Mouse (Mus musculus): ENCODE results near the gene Sept10. TPM values are rescaled to one million over a fixed set of nuclear protein-coding genes. Genes with fewer than 3 reads are reported as not detected.

Gene Sept10
- polyA plus RNA-seq (2012; rRNA removed) (5.2 and 8.1 TPM in 2 replicates), polyA plus RNA-seq (2014; fragmentation: Nextera tagmentation; extraction: Ambion mirVana) (10.2 and 10.9 TPM in 2 replicates)

- H3K36me3 ChIP-seq (replicated peaks; ENCODE audit: control insufficient read depth, insufficient read depth, low read depth): no peaks in the 10 kb centered on the region
- H3K27me3 ChIP-seq (ENCODE audit: control insufficient read depth, insufficient read depth, low read length): peaks cover 47% of the 10 kb centered on the region
- H3K4me2 ChIP-seq (ENCODE audit: low read depth): peak within 1 kb of the TSS; percentile 80
- ATAC-seq (ENCODE audit: insufficient read depth) (peak; percentile 90), DNase-seq (ENCODE audit: low read depth in 3 of 3, low spot score in 3 of 3) (peak; percentile 61 to 74 (median 67))
- no peak within 1 kb of the TSS for H3K27ac ChIP-seq
- H3K4me3 ChIP-seq (ENCODE audit: insufficient read depth in 1 of 2, low read depth in 2 of 2, low read length in 2 of 2): peak within 1 kb of the TSS; percentile 62 to 64
- H3K9ac ChIP-seq (replicated peaks): peak within 1 kb of the TSS; percentile 52
- H3K4me1 ChIP-seq (replicated peaks; ENCODE audit: control insufficient read depth in 2 of 2, insufficient read depth in 2 of 2, low read length in 1 of 2): no peaks in the 10 kb centered on the region
- TF ChIP-seq CTCF (IDR thresholded peaks at IDR 0.05; ENCODE audit: low read depth) (no peak), EP300 (IDR thresholded peaks at IDR 0.05; ENCODE audit: low read depth) (no peak)
- under 1% methylated on average over 84 of the region's 84 CpGs for WGBS (ENCODE audit: insufficient replicate concordance)
- H3K9me3 ChIP-seq (ENCODE audit: control insufficient read depth, low read length): no peaks in the 10 kb centered on the region
These were observed at the start of gene Sept10, which contains the start of gene Sowahc for GRCm38 (mm10) chr10:59221473-59222270. Sept10 (minus strand) TSS chr10:59221847. Sowahc (plus strand) TSS chr10:59221953.

- H3K36me3 ChIP-seq (replicated peaks; ENCODE audit: control insufficient read depth, insufficient read depth, low read depth): no peaks in the 10 kb centered on the region
- no peak for TF ChIP-seq CTCF (IDR thresholded peaks at IDR 0.05; ENCODE audit: low read depth)
- no peak for TF ChIP-seq EP300 (IDR thresholded peaks at IDR 0.05; ENCODE audit: low read depth)
- H3K9ac ChIP-seq (replicated peaks): no peak overlapping the region
- H3K27ac ChIP-seq: no peak overlapping the region
- H3K4me3 ChIP-seq (ENCODE audit: insufficient read depth in 1 of 2, low read depth in 2 of 2, low read length in 2 of 2): no peak overlapping the region
- WGBS (ENCODE audit: insufficient replicate concordance): 35% methylated on average over 3 of the region's 3 CpGs
- H3K27me3 ChIP-seq (ENCODE audit: control insufficient read depth, insufficient read depth, low read length): no peaks in the 10 kb centered on the region
- H3K4me2 ChIP-seq (ENCODE audit: low read depth): no peak overlapping the region
- no peaks in the 10 kb centered on the region for H3K9me3 ChIP-seq (ENCODE audit: control insufficient read depth, low read length)
- ATAC-seq (ENCODE audit: insufficient read depth): no peak
- DNase-seq (ENCODE audit: low read depth in 3 of 3, low spot score in 3 of 3): no peak
- H3K4me1 ChIP-seq (replicated peaks; ENCODE audit: control insufficient read depth in 2 of 2, insufficient read depth in 2 of 2, low read length in 1 of 2): peaks cover 0 to 13% of the 10 kb centered on the region in 2 experiments; a peak in 3 of 4 replicates
These were observed 47.1 kb upstream of the Sept10 start for GRCm38 (mm10) chr10:59268754-59269153.

- Histone ChIP-seq H3K4me3 (ENCODE audit: insufficient read depth in 1 of 2, low read depth in 2 of 2, low read length in 2 of 2) (no peak overlapping the region), H3K9me3 (ENCODE audit: control insufficient read depth, low read length) (no peaks in the 10 kb centered on the region), H3K27me3 (ENCODE audit: control insufficient read depth, insufficient read depth, low read length) (no peaks in the 10 kb centered on the region), H3K4me2 (ENCODE audit: low read depth) (no peak overlapping the region), H3K36me3 (replicated peaks; ENCODE audit: control insufficient read depth, insufficient read depth, low read depth) (no peaks in the 10 kb centered on the region), H3K9ac (replicated peaks) (no peak overlapping the region), H3K27ac (no peak overlapping the region), H3K4me1 (replicated peaks; ENCODE audit: control insufficient read depth in 2 of 2, insufficient read depth in 2 of 2, low read length in 1 of 2) (peaks cover 0 to 16% of the 10 kb centered on the region in 2 experiments; a peak in 3 of 4 replicates)
- no peak for DNase-seq (ENCODE audit: low read depth in 3 of 3, low spot score in 3 of 3)
- ATAC-seq (ENCODE audit: insufficient read depth): no peak
- TF ChIP-seq EP300 (IDR thresholded peaks at IDR 0.05; ENCODE audit: low read depth) (no peak), CTCF (IDR thresholded peaks at IDR 0.05; ENCODE audit: low read depth) (no peak)
- 27% methylated on average over 4 of the region's 4 CpGs for WGBS (ENCODE audit: insufficient replicate concordance)
These were observed 46.5 kb upstream of the Sept10 start for GRCm38 (mm10) chr10:59268109-59268508.

GRCm38 (mm10) chr10:59267275-59267674, 45.6 kb upstream of the Sept10 start:
- DNase-seq (ENCODE audit: low read depth in 3 of 3, low spot score in 3 of 3): no peak
- 66% methylated on average over 2 of the region's 2 CpGs for WGBS (ENCODE audit: insufficient replicate concordance)
- ATAC-seq (ENCODE audit: insufficient read depth): no peak

GRCm38 (mm10) chr10:59266097-59266496, 44.5 kb upstream of the Sept10 start:
- no peak for ATAC-seq (ENCODE audit: insufficient read depth)
- no peak overlapping the region for H3K4me3 ChIP-seq (ENCODE audit: insufficient read depth in 1 of 2, low read depth in 2 of 2, low read length in 2 of 2)
- H3K36me3 ChIP-seq (replicated peaks; ENCODE audit: control insufficient read depth, insufficient read depth, low read depth): no peaks in the 10 kb centered on the region
- no peak overlapping the region for H3K9ac ChIP-seq (replicated peaks)
- peaks cover 0 to 26% of the 10 kb centered on the region in 2 experiments; a peak in 3 of 4 replicates for H3K4me1 ChIP-seq (replicated peaks; ENCODE audit: control insufficient read depth in 2 of 2, insufficient read depth in 2 of 2, low read length in 1 of 2)
- DNase-seq (ENCODE audit: low read depth in 3 of 3, low spot score in 3 of 3): no peak
- no peaks in the 10 kb centered on the region for H3K9me3 ChIP-seq (ENCODE audit: control insufficient read depth, low read length)
- H3K27ac ChIP-seq: no peak overlapping the region
- no peak overlapping the region for H3K4me2 ChIP-seq (ENCODE audit: low read depth)
- no peak for TF ChIP-seq CTCF (IDR thresholded peaks at IDR 0.05; ENCODE audit: low read depth)
- TF ChIP-seq EP300 (IDR thresholded peaks at IDR 0.05; ENCODE audit: low read depth): no peak
- no peaks in the 10 kb centered on the region for H3K27me3 ChIP-seq (ENCODE audit: control insufficient read depth, insufficient read depth, low read length)
- 59% methylated on average over 1 of the region's 1 CpGs for WGBS (ENCODE audit: insufficient replicate concordance)

More at GRCm38 (mm10) chr10:59267275-59267674, 45.6 kb upstream of the Sept10 start:
- TF ChIP-seq CTCF (IDR thresholded peaks at IDR 0.05; ENCODE audit: low read depth) (no peak), EP300 (IDR thresholded peaks at IDR 0.05; ENCODE audit: low read depth) (no peak)
- no peaks in the 10 kb centered on the region for H3K36me3 ChIP-seq (replicated peaks; ENCODE audit: control insufficient read depth, insufficient read depth, low read depth)
- peaks cover 0 to 23% of the 10 kb centered on the region in 2 experiments; a peak in 3 of 4 replicates for H3K4me1 ChIP-seq (replicated peaks; ENCODE audit: control insufficient read depth in 2 of 2, insufficient read depth in 2 of 2, low read length in 1 of 2)
- no peaks in the 10 kb centered on the region for H3K9me3 ChIP-seq (ENCODE audit: control insufficient read depth, low read length)
- no peak overlapping the region for H3K27ac ChIP-seq
- H3K4me2 ChIP-seq (ENCODE audit: low read depth): no peak overlapping the region
- H3K9ac ChIP-seq (replicated peaks): no peak overlapping the region
- no peak overlapping the region for H3K4me3 ChIP-seq (ENCODE audit: insufficient read depth in 1 of 2, low read depth in 2 of 2, low read length in 2 of 2)
- H3K27me3 ChIP-seq (ENCODE audit: control insufficient read depth, insufficient read depth, low read length): no peaks in the 10 kb centered on the region

All from liver, embryonic 14.5 days (tissue).